Comparison of ENCODE assay signal across 22 mouse cellular contexts in the genomic region with DNA sequence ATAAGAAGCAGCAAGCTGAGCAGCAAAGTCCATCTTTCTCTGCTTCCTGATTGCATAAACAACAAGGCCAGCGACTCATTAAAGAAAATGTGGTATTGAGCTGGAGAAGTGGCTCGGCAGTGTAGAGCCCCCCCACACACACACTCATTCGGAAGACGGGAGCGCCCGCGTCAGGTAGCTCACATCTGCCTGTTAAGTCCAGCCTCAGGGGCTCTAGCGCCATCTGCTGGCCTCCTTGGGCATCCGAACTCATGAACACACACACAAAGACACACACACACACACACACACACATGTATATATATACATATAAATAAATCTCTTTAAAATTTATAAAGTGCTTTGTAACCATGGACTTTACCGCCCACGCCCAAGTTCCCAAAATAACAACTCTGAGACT. TPM values are rescaled to one million over a fixed set of nuclear protein-coding genes. Genes with fewer than 3 reads are reported as not detected.
A peak's percentile ranks its signal among the peaks of the same experiment; 100 is the strongest.
DNase-seq lines count a peak whose midpoint lies in the region; ATAC-seq and TF ChIP-seq lines count a peak whose summit lies in the region.
"Had no signal": no experiment of that assay in that cellular context is flagged by ENCODE, and none has a peak within 500 bp of the region (broad histone marks: within the 10 kb centered on the region; RNA-seq: fewer than 3 reads in every experiment).

No protein-coding gene starts in this region.

- no peak for TF ChIP-seq POLR2A in testis, adult 2 months (IDR thresholded peaks at IDR 0.05; ENCODE audit: control insufficient read depth, low read depth, low read length)

- H3K4me3 ChIP-seq in testis, adult 2 months (ENCODE audit: control insufficient read depth, low read depth, low read length), result no peak overlapping the region
- no peak overlapping the region for H3K4me3 ChIP-seq in stomach, postnatal 0 days (ENCODE audit: low read depth, low read length)
- H3K4me3 ChIP-seq: heart, adult 2 months; heart, embryonic 10.5 days; heart, embryonic 13.5 days; hindbrain, embryonic 12.5 days; hindbrain, embryonic 15.5 days; intestine, embryonic 15.5 days had no signal

- no peaks in the 10 kb centered on the region for H3K4me1 ChIP-seq in testis, adult 2 months (ENCODE audit: control insufficient read depth, insufficient read depth, low read length)
- no peaks in the 10 kb centered on the region for H3K4me1 ChIP-seq in stomach, postnatal 0 days (replicated peaks; ENCODE audit: control insufficient read depth, insufficient read depth)

- H3K9ac ChIP-seq in stomach, postnatal 0 days (ENCODE audit: low read length), result no peak overlapping the region
- H3K9ac ChIP-seq: heart, embryonic 13.5 days; hindbrain, embryonic 12.5 days; hindbrain, embryonic 15.5 days; intestine, embryonic 15.5 days had no signal

- H3K27me3 ChIP-seq in testis, adult 2 months (ENCODE audit: control insufficient read depth, insufficient read depth, low read length), result no peaks in the 10 kb centered on the region
- no peaks in the 10 kb centered on the region for H3K27me3 ChIP-seq in stomach, postnatal 0 days (ENCODE audit: control insufficient read depth, insufficient read depth, low read length)
- H3K27me3 ChIP-seq: heart, embryonic 13.5 days; hindbrain, embryonic 12.5 days; hindbrain, embryonic 15.5 days; intestine, embryonic 15.5 days had no signal

- TF ChIP-seq CTCF in testis, adult 2 months (IDR thresholded peaks at IDR 0.05; ENCODE audit: control insufficient read depth, insufficient read depth, insufficient replicate concordance, low read depth, low read length), result peak; percentile 64; the same call in 1 of the 2 replicates
- TF ChIP-seq CTCF in stomach, postnatal 0 days (IDR thresholded peaks at IDR 0.05; ENCODE audit: low read depth), result 0 out of 2 replicates have a peak, but pooled peaks have one; percentile 2

- no peaks in the 10 kb centered on the region for H3K36me3 ChIP-seq in testis, adult 2 months (ENCODE audit: control insufficient read depth, insufficient read depth, low read length)
- H3K36me3 ChIP-seq in stomach, postnatal 0 days (ENCODE audit: control insufficient read depth, insufficient read depth, low read length), result no peaks in the 10 kb centered on the region
- H3K36me3 ChIP-seq: heart, embryonic 10.5 days; heart, embryonic 13.5 days; hindbrain, embryonic 12.5 days; hindbrain, embryonic 15.5 days; intestine, embryonic 15.5 days had no signal

- DNase-seq in testis, postnatal 10 days (ENCODE audit: low spot score), result no peak
- DNase-seq in ES-CJ7 (ENCODE audit: low read depth, low spot score), result peak; percentile 47
- no peak for DNase-seq in stomach, postnatal 0 days (ENCODE audit: low spot score)
- no peak for DNase-seq in spleen, postnatal 36 days (ENCODE audit: low spot score in 2 of 2)
- DNase-seq: adrenal gland, postnatal 10 days; adrenal gland, postnatal 36 days; cerebellum, adult 18-20 months; cerebellum, adult 9-10 months; cerebellum, postnatal 14 days; gastrocnemius, postnatal 25 days; heart, adult 2 months; heart, postnatal 14 days; heart, postnatal 4 days had no signal

- no peaks in the 10 kb centered on the region for H3K9me3 ChIP-seq in stomach, postnatal 0 days (ENCODE audit: control insufficient read depth, low read length)
- H3K9me3 ChIP-seq: hindbrain, embryonic 15.5 days; intestine, embryonic 15.5 days had no signal

- no peak overlapping the region for H3K27ac ChIP-seq in testis, adult 2 months (ENCODE audit: control insufficient read depth, insufficient read depth, low read depth, low read length)
- H3K27ac ChIP-seq in stomach, postnatal 0 days (replicated peaks), result no peak overlapping the region
- H3K27ac ChIP-seq: heart, adult 2 months; heart, embryonic 10.5 days; heart, embryonic 13.5 days; hindbrain, embryonic 12.5 days; hindbrain, embryonic 15.5 days; intestine, embryonic 15.5 days had no signal

- H3K4me2 ChIP-seq in stomach, postnatal 0 days (replicated peaks; ENCODE audit: low read depth), result no peak overlapping the region
- H3K4me2 ChIP-seq: heart, embryonic 13.5 days; hindbrain, embryonic 12.5 days; hindbrain, embryonic 15.5 days; intestine, embryonic 15.5 days had no signal

- WGBS in stomach, postnatal 0 days, result 89% methylated on average over 11 of the region's 11 CpGs

- ATAC-seq in stomach, postnatal 0 days (ENCODE audit: low FRiP score, low TSS enrichment), result no peak
- ATAC-seq in granulocyte monocyte progenitor cell, adult 5-6 weeks (replicated peaks; ENCODE audit: poor library complexity, severe bottlenecking), result no peak
- ATAC-seq: CD4-positive, CD25-positive, alpha-beta regulatory T cell, adult 4 months; forebrain, embryonic 14.5 days; intestine, embryonic 15.5 days had no signal

- TF ChIP-seq EP300 in stomach, postnatal 0 days (optimal IDR thresholded peaks at IDR 0.05), result no peak

RNA-seq across cellular contexts. Expression of gene Castor2, which starts 23.3 kb away (rescaled TPM):
- polyA plus RNA-seq in testis, adult 2 months (2012; rRNA removed), result 5.5 and 7.2 TPM in 2 replicates
- 3.8 and 4.0 TPM in 2 replicates for polyA plus RNA-seq in stomach, postnatal 0 days (2015; fragmentation: Nextera tagmentation; extraction: Ambion mirVana)
- total RNA-seq in granulocyte monocyte progenitor cell, adult 5-6 weeks (2014; fragmentation: Nextera tagmentation), result 1.2 and 1.3 TPM in 2 replicates
- 0.30 and 3.0 TPM in 2 replicates for total RNA-seq in granulocyte monocyte progenitor cell, adult 5-6 weeks (2017)
